Mouse (Mus musculus): ENCODE results near the gene Szrd1. TPM values are rescaled to one million over a fixed set of nuclear protein-coding genes. Genes with fewer than 3 reads are reported as not detected.

Gene Szrd1
- polyA plus RNA-seq, 1 experiment = 141 TPM

DNA sequence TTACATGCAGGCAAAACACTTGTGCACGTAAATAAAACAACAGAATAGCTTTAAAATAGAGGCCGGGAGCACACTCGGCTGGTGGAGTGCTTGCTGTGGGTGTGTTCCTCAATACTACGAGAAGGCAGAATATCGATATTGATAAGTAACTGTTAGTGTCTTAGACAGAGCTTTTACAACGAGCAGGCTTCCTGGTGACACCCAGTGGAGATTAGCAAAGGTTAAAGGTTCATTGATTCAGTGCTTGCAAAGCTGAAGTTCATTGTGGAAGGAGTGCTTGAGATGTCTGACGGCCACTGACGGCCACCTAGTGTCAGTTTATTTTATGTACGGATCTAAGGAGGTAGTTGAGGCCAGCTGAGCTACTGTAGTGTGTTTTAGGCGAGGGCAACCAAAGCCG is 19.5 kb upstream of the Szrd1 start:
- TF ChIP-seq USF1 (IDR thresholded peaks at IDR 0.05; ENCODE audit: low read depth) (no peak), FOSL1 (IDR thresholded peaks at IDR 0.05; ENCODE audit: insufficient read depth, low read length, poor library complexity, severe bottlenecking) (no peak), CTCF (IDR thresholded peaks at IDR 0.05; ENCODE audit: control insufficient read depth, insufficient read depth, insufficient read length) (no peak), MYOG (IDR thresholded peaks at IDR 0.05; ENCODE audit: control insufficient read depth, extremely low read depth, insufficient read length) (no peak), MAX (IDR thresholded peaks at IDR 0.05) (no peak), CEBPB (IDR thresholded peaks at IDR 0.05; ENCODE audit: low read depth) (no peak), MYOD1 (IDR thresholded peaks at IDR 0.05; ENCODE audit: control insufficient read depth, insufficient read length, low read depth) (no peak)
- Histone ChIP-seq H3K36me3 (ENCODE audit: control insufficient read depth, insufficient read depth) (no peaks in the 10 kb centered on the region), H3K79me2 (ENCODE audit: control insufficient read depth, insufficient read depth) (peaks cover 100% of the 10 kb centered on the region), H3ac (ENCODE audit: control insufficient read depth, insufficient read length, low read depth) (no peak overlapping the region), H3K4me3 (ENCODE audit: insufficient read depth, poor library complexity, severe bottlenecking) (no peak overlapping the region), H3K27me3 (ENCODE audit: control insufficient read depth, insufficient read depth, insufficient read length) (no peaks in the 10 kb centered on the region), H3K79me3 (ENCODE audit: low read depth) (peaks cover 82% of the 10 kb centered on the region)

DNA sequence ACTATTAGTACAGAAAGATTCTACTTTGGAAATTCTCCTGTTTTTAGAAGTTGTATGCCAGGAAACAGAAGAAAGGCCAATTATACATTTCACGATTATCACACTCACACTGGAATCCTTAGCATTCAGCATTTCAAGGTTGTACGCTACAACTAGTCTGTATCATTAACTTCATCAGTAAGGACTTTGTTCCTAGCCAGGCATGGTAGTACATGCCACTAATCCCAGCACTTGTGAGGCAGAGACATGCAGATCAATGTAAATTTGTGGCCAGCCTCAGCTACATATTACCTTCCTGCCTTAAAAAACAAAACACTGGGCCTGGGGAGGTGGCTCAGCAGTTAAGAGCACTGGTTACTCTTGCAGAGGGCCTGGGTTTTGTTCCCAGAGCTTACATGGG is 19.0 kb upstream of the Szrd1 start:
- Histone ChIP-seq H3K36me3 (ENCODE audit: control insufficient read depth, insufficient read depth) (no peaks in the 10 kb centered on the region), H3K27me3 (ENCODE audit: control insufficient read depth, insufficient read depth, insufficient read length) (no peaks in the 10 kb centered on the region), H3ac (ENCODE audit: control insufficient read depth, insufficient read length, low read depth) (no peak overlapping the region), H3K79me3 (ENCODE audit: low read depth) (peaks cover 83% of the 10 kb centered on the region), H3K4me3 (ENCODE audit: insufficient read depth, poor library complexity, severe bottlenecking) (no peak overlapping the region), H3K79me2 (ENCODE audit: control insufficient read depth, insufficient read depth) (peaks cover 100% of the 10 kb centered on the region)
- TF ChIP-seq FOSL1 (IDR thresholded peaks at IDR 0.05; ENCODE audit: insufficient read depth, low read length, poor library complexity, severe bottlenecking) (no peak), CTCF (IDR thresholded peaks at IDR 0.05; ENCODE audit: control insufficient read depth, insufficient read depth, insufficient read length) (no peak), MYOD1 (IDR thresholded peaks at IDR 0.05; ENCODE audit: control insufficient read depth, insufficient read length, low read depth) (no peak), MAX (IDR thresholded peaks at IDR 0.05) (no peak), USF1 (IDR thresholded peaks at IDR 0.05; ENCODE audit: low read depth) (no peak), CEBPB (IDR thresholded peaks at IDR 0.05; ENCODE audit: low read depth) (no peak), MYOG (IDR thresholded peaks at IDR 0.05; ENCODE audit: control insufficient read depth, extremely low read depth, insufficient read length) (no peak)

DNA sequence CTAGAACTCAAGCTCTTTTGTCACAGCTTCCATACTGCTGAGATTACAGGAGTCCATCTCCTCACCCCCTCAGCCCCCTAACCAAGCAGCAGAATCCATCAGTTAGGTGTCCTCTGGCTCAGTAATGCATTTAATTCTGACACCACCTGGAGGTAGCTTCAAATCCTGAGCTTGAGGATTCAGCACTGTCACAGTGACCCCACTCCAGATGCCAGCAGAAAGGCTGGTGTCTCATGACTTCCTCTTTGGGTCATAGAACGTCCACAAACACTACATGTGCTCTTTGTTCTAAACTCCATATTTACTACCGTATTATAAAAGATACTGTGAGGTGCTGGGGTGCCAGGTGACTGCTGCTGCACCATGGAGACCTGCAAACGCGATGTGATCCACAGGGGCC is 17.9 kb upstream of the Szrd1 start:
- Histone ChIP-seq H3K4me3 (ENCODE audit: insufficient read depth, poor library complexity, severe bottlenecking) (no peak overlapping the region), H3K79me3 (ENCODE audit: low read depth) (peaks cover 82% of the 10 kb centered on the region), H3K27me3 (ENCODE audit: control insufficient read depth, insufficient read depth, insufficient read length) (no peaks in the 10 kb centered on the region), H3K36me3 (ENCODE audit: control insufficient read depth, insufficient read depth) (no peaks in the 10 kb centered on the region), H3ac (ENCODE audit: control insufficient read depth, insufficient read length, low read depth) (no peak overlapping the region), H3K79me2 (ENCODE audit: control insufficient read depth, insufficient read depth) (peaks cover 100% of the 10 kb centered on the region)
- TF ChIP-seq CEBPB (IDR thresholded peaks at IDR 0.05; ENCODE audit: low read depth) (no peak), MYOG (IDR thresholded peaks at IDR 0.05; ENCODE audit: control insufficient read depth, extremely low read depth, insufficient read length) (no peak), FOSL1 (IDR thresholded peaks at IDR 0.05; ENCODE audit: insufficient read depth, low read length, poor library complexity, severe bottlenecking) (no peak), MAX (IDR thresholded peaks at IDR 0.05) (no peak), MYOD1 (IDR thresholded peaks at IDR 0.05; ENCODE audit: control insufficient read depth, insufficient read length, low read depth) (no peak), CTCF (IDR thresholded peaks at IDR 0.05; ENCODE audit: control insufficient read depth, insufficient read depth, insufficient read length) (no peak), USF1 (IDR thresholded peaks at IDR 0.05; ENCODE audit: low read depth) (no peak)

DNA sequence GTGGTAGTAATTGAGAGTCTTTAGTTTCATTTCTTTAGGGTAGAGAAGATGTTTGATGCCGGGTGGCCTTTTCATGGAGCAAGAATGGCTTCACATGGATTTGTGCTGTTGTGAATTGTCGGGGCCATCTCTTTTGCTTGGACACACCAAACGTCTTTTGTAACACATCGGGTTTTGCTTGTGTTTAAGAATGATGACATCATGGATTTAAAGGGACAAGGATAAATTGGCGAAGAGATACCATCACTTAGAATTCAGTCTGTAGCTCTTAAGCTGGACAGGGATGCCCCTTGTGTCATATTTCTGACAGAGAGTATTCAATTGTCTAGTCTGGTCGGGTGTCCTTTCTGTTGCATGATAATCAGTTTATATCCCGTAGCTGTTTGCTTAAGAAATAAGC is 9.5 kb upstream of the Szrd1 start:
- H3K27me3 ChIP-seq (ENCODE audit: control insufficient read depth, insufficient read depth, insufficient read length) = no peaks in the 10 kb centered on the region
- no peak for TF ChIP-seq USF1 (IDR thresholded peaks at IDR 0.05; ENCODE audit: low read depth)
- no peak for TF ChIP-seq MYOG (IDR thresholded peaks at IDR 0.05; ENCODE audit: control insufficient read depth, extremely low read depth, insufficient read length)
- H3K79me3 ChIP-seq (ENCODE audit: low read depth) = peaks cover 57% of the 10 kb centered on the region
- H3K4me3 ChIP-seq (ENCODE audit: insufficient read depth, poor library complexity, severe bottlenecking) = peak overlapping the region; percentile 84
- peaks cover 63% of the 10 kb centered on the region for H3K79me2 ChIP-seq (ENCODE audit: control insufficient read depth, insufficient read depth)
- H3ac ChIP-seq (ENCODE audit: control insufficient read depth, insufficient read length, low read depth) = peak overlapping the region; percentile 40
- no peaks in the 10 kb centered on the region for H3K36me3 ChIP-seq (ENCODE audit: control insufficient read depth, insufficient read depth)

DNA sequence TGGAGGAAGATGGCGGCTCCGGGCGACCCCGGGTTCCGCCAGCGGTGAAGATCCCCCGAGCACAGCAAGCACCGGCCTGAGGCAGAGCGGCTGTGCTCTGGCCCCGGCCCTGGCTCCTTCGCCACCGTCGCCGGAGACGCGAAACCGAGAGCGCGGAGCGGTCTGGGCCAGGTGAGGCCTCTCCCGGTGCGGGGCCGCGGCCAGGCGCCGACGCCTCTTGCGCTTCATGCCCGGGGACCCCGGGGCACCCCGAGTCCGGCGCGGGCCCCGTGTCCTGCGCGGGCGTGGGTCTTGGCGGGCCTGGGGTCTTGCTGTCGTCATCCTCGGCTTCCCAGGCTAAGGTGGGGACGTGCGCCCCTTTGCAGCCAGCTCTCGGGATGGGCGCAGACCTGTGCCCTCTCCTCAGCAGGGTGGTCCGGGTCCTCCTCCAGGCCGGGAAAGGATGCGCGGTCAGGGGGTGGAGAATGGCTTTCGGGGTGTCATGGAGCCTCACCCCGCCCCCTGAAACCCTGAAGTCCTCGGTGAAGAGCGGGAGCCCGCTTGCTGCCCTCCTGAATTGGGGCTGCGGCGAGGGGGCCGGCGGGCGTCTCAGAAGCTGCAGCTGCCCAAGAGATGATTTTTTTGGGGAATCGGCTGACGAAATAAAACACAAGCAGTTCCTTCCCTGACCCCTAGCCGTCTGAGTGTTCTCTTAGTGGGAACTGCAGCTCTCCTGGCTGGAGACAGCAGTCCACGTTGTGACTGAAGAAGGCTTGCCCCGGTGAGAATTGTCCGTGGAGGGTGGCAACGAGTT is 8.6 kb upstream of the Szrd1 start:
- no peaks in the 10 kb centered on the region for H3K36me3 ChIP-seq (ENCODE audit: control insufficient read depth, insufficient read depth)
- H3K79me3 ChIP-seq (ENCODE audit: low read depth) = peaks cover 50% of the 10 kb centered on the region
- peak overlapping the region; percentile 98 for H3ac ChIP-seq (ENCODE audit: control insufficient read depth, insufficient read length, low read depth)
- TF ChIP-seq FOSL1 (IDR thresholded peaks at IDR 0.05; ENCODE audit: insufficient read depth, low read length, poor library complexity, severe bottlenecking) (no peak), USF1 (IDR thresholded peaks at IDR 0.05; ENCODE audit: low read depth) (no peak), MYOG (IDR thresholded peaks at IDR 0.05; ENCODE audit: control insufficient read depth, extremely low read depth, insufficient read length) (no peak), CTCF (IDR thresholded peaks at IDR 0.05; ENCODE audit: control insufficient read depth, insufficient read depth, insufficient read length) (no peak), CEBPB (IDR thresholded peaks at IDR 0.05; ENCODE audit: low read depth) (no peak), MAX (IDR thresholded peaks at IDR 0.05) (no peak), MYOD1 (IDR thresholded peaks at IDR 0.05; ENCODE audit: control insufficient read depth, insufficient read length, low read depth) (no peak)
- peak overlapping the region; percentile 84 for H3K4me3 ChIP-seq (ENCODE audit: insufficient read depth, poor library complexity, severe bottlenecking)
- no peaks in the 10 kb centered on the region for H3K27me3 ChIP-seq (ENCODE audit: control insufficient read depth, insufficient read depth, insufficient read length)
- H3K79me2 ChIP-seq (ENCODE audit: control insufficient read depth, insufficient read depth) = peaks cover 54% of the 10 kb centered on the region

Data from C2C12 (cell line).